Mouse (Mus musculus): ENCODE data around the gene Rangap1.
A peak's percentile ranks its signal among the peaks of the same experiment; 100 is the strongest.

The Rangap1 gene

DNA sequence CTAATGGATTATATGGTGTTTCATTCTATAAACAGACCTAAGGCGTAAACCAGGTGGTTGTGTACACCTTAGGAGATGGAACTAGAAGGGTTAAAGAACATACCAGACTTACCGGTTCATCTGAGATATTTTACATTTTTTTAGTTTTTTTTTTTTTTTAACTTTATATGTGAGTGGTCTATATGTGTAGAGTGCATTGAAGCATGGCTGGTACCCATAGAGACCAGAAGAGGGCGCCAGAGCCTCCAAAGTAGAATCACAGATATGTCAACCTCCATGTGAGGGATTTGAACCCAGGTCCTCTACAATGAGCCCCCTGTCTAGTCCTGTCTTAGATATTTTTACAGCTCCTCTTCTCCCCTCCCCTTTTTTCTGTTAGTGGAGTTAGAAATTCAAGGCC is 47.5 kb downstream of the Rangap1 start:
- DNase-seq (ENCODE audit: low read depth, low spot score), result no peak

DNA sequence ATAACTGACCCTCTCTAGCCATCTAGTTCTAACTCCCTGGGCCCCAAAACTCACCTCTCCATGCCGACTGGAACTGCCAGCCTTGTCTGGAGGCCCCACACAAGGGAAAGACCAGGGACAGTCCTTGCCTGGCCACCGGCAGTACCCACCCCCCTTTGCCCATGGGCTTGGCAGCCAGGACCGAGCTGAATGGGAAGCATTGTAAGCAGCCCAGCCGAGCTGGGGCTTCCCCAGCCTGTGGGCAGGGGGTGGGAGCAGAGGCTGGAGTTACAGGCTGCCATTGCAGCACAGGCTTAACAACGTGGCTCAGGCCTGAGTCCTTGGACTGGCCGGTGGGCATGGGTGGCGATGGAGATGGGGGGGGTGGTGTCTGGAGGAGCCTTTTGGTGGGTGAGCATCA is 48.2 kb downstream of the Rangap1 start, which contains the start of gene Chadl:
TSS of gene Chadl (minus strand) at position 113 of the 400 bp plus-strand sequence.
- DNase-seq (ENCODE audit: low read depth, low spot score), result no peak

DNA sequence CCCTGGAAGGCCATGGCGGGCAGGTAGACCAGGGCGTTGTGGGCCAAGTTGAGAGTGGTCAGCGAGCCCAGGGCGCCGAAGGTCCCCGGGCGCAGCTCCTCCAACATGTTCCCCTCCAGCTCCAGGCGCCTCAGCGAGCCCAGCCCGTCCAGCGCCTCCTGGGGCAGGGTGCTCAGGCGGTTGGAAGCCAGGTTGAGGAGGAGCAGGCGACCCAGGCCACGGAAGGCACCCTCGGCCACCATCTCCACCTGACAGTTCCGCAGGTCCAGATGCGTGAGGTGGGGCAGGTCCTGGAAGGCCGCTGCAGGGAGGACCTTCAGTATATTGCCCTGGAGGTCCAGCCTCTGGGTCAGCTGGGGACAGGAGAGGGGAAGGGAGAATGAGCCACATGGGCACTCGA is 50.4 kb downstream of the Rangap1 start:
- DNase-seq (ENCODE audit: low read depth, low spot score), result no peak

DNA sequence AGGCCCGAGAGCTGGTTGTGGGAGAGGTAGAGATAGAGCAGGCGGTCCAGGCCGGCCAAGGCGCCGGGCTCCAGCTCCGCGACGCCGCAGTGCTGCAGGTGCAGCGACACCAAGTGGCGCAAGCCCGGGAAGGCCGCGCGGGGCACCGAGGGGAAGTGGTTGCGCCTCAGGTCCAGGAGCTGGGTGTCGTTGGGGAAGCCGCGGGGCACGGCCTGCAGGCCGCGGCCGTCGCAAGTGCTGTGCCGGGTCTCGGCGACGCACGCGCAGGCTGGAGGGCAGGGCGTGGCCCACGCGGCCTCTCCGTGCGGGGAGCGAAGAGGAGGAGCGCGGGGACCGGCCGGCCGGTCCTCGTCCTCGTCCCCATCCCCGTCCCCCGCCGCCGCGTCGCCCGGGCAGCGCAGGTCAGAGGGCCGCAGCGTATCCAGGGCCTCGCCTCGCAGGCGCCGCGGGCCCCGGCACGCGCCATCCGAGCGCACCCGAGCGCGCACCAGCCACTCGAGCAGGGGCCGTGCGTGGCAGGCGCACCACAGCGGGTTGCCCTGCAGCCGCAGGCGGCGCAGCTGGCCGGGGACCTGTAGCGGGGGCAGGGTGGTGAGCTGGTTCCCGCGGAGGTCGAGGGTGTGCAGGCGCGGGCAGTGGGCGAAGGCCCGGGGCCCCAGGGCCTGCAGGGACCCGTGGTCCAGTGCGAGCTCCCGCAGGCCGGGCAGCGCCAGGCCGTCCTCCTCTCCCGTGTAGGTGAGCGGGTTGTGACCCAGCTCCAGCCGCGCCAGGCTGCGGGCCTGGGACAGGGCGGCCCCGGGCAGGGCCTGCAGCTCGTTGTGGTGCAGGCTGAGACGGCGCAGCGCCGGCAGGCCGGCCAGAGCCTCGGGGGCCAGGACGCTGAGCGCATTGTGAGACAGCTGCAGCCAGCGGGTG is 51.1 kb downstream of the Rangap1 start:
- DNase-seq (ENCODE audit: low read depth, low spot score), result peak; percentile 71

DNA sequence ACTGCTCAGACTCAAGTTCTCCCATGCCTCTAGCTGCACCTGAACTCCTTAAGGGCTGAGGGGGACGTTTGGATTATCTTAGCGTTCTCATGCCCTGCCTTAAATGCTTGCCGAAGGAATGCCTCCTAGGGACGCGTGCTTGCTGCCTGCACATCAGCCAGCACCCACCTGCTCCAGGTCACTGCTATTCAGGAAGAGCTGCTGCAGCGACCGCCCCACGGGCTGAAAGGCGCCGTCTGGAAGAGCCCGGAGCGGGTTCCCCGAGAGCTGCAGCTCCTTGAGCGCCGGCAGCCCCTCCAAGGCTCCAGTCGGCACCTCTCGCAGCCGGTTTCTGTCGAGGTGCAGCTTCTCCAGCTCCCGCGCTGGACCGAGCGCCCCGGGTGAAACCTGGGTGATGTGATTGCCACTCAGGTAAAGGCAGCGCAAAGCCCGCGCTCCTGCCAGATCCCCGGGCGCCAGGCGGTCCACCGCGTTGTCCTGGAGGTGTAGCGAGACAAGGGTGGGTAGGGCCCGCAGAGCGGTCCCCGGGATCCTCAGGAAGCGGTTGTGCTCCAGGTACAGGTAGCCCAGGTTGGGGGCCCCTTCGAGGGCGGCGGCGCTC is 51.9 kb downstream of the Rangap1 start:
- no peak for DNase-seq (ENCODE audit: low read depth, low spot score)

DNA sequence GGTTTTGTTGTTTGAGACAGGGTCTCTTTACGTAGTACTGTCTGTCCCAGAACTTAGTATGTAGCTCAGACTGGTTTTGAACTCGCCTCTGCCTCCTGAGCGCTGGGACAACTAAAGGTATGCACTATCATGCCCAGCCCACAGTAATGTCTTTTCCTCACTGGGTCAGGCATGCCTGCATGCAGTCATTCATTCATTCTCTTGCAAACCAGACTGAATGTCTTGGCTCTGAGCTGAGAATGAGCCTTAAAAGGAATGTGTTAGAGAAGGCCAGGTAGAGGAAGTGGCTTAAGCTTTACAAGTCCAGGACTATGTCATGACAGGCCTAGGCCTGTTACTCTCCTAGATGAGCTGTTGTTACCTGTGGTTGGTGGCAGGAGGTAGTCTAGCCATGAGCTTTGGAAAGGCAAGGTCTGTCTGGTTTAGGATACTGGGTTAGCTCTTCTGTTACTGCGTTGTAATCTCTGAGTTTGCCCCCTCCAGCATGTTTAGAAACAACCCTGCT is 65.0 kb downstream of the Rangap1 start:
- DNase-seq (ENCODE audit: low read depth, low spot score), result no peak

DNA sequence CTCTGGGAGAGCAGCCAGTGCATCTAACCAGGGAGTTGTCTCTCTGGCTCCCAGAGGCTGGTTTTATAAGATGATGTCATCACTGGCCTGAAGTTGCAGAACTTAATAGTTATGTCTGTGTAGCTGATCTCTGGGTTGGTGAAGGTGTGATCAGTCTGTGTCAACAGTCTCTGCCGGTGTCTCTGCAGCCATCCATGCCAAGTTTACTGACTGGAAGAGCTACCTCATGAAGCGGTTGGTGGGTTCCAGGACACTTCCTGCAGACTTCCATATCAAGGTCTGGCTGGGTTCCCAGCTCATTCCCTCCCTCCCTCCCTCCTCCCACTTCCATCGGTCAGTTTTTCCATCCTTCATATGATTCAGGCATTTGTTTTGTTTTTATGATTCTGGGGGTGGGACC is 68.7 kb downstream of the Rangap1 start:
- no peak for DNase-seq (ENCODE audit: low read depth, low spot score)

DNA sequence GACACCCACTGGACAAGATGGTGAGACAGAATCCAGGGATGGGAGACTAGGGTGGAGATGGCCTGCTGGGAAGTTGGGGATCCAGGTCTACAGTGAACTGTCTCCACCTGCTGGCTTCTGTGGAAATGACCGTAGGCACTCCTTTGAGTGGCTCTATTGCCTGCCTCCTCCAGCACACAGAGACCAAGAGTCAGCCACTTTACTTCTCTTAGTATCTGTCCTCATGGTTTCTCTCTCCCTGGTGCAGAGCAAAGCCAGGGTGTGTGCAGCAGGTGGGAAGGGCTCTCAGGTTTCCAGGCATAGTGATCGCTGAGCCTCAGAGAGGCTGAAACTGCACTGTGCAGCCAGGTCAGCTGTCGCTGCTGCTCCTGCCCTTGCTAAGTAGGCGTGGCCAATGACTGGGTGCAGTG is 75.1 kb downstream of the Rangap1 start:
- no peak for DNase-seq (ENCODE audit: low read depth, low spot score)

DNA sequence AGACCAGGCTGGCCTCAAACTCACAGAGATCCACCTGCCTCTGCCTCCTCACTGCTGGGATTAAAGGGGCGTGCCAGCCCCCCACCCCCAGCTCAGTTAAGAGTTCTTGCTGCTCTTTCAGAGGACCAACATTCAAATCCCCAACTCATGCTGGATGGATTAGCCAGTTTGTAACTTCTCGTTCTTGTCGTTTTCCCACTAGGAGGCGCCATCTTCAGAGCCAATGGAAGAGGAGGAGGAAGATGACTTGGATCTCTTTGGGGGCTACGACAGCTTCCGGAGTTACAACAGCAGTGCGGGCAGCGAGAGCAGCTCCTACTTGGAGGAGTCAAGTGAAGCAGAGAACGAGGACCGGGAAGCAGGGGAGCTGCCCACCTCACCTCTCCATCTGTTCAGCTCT is 78.4 kb downstream of the Rangap1 start:
- DNase-seq (ENCODE audit: low read depth, low spot score), result no peak

DNA sequence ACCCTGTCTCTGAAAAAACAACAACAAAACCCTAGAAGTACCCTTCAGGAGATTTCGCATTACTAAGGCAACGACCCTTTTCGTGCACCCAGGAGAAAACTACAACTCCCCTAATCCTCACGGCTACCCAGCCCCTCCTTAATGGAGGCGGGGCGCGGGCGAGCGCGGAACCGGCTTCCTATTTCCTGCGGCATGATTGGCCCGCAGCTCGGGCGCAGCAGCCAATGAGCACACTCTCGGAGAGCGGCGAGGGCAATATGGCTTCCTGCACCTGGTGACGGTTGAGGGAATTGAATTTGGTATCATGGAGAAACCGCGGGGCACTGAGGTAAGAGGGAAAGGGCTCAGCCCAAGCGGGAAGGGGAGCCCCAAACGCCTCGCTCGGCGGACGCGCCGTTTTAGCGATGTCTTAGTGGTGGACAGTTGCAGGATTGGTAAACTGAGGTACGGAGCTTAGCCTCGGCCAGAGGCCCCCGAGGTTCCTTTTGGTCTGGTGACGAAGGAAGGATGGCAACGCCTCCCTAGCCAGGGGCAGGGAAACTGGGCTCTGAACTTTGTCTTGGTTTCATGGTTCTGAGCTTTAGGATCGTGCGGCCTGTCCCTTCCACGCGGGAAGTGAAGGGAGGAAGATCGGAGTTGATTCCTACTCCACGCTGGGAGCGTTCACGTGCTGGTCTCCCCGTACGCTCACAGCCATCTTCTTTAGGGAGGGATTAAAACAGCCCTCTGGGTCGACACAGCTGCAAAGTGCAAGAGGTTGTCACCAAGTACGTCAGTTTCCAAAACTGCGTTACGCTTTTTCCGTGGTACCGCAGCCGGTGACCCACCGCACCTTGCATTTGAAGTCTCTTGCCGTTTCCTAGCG is 81.4 kb downstream of the Rangap1 start, which contains the start of gene L3mbtl2:
TSS of gene L3mbtl2 (plus strand) at position 193 of the 865 bp plus-strand sequence.
- DNase-seq (ENCODE audit: low read depth, low spot score), result peak; percentile 81

DNA sequence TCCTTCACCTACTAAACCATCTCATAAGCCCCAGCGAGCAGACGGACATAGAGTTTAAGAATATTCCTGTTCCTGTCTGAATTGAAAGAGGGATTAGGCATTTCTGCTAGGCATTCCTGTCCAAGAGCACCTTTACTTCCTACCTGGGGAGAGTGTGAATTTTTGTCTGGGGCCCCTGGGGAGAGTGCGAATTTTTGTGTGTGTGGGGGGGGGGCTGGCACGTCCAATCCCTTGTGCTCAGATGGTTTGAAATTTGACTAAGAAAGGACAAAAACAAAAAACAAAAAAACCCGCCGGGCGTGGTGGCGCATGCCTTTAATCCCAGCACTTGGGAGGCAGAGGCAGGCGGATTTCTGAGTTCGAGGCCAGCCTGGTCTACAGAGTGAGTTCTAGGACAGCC is 82.0 kb downstream of the Rangap1 start:
- DNase-seq (ENCODE audit: low read depth, low spot score), result no peak

DNA sequence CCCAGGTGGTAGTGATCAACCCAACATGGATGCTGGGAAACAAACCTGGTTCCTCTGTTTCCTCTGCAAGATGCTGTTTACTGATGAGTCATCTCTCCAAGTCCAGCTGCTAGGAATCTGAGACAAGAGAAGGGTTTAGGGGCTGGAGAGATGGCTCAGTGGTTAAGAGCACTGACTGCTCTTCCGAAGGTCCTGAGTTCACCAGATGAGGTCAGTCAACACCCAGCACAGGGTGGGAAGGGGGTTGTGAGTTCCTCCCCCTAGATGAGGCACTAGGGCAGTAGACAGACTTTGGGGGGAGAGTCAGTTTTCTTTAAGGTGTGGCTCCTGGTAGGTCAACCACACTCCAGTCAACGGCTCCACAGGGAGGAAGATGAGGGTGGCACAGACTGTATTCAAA is 83.6 kb downstream of the Rangap1 start:
- no peak for DNase-seq (ENCODE audit: low read depth, low spot score)

Measured in retina, postnatal 7 days (tissue).